Mouse (Mus musculus) forebrain, embryonic 14.5 days (tissue): ENCODE data around the gene Iqsec3. TPM values are rescaled to one million over a fixed set of nuclear protein-coding genes. Genes with fewer than 3 reads are reported as not detected.
A peak's percentile ranks its signal among the peaks of the same experiment; 100 is the strongest.

Source experiments
- ATAC-seq: fragments of 200-750 bp; cut with Nextera tagmentation; 2 replicates; pipeline ENCODE4 v1.8.0; 2017; ENCODE audit warnings: mild to moderate bottlenecking, moderate library complexity
- DNase-seq: peaks from one replicate; pipeline ENCODE4 v3.0.0-alpha.2; 2015; ENCODE audit warnings: low spot score
- H3K27ac ChIP-seq: fragments of 300-500 bp; sonication (generic); 2 replicates; pipeline ENCODE4 v1.5.1; 2014; ENCODE audit warnings: low read depth, mild to moderate bottlenecking, control low read depth, low read length, moderate library complexity
- H3K27me3 ChIP-seq: fragments of 300-500 bp; sonication (generic); replicated peaks from 2 replicates; pipeline ENCODE4 v1.6.1; 2014; ENCODE audit warnings: low read length, control low read depth, mixed read lengths; ENCODE audit not compliant: control insufficient read depth, insufficient read depth
- H3K36me3 ChIP-seq: fragments of 300-500 bp; sonication (generic); 2 replicates; pipeline ENCODE4 v1.6.1; 2014; ENCODE audit warnings: low read length, control low read depth; ENCODE audit not compliant: control insufficient read depth, insufficient read depth
- H3K4me1 ChIP-seq: fragments of 300-500 bp; sonication (generic); 2 replicates; pipeline ENCODE4 v1.6.1; 2014; ENCODE audit warnings: antibody characterized with exemption, low read length, control low read depth; ENCODE audit not compliant: control insufficient read depth, insufficient read depth
- H3K4me2 ChIP-seq: fragments of 300-500 bp; sonication (generic); 2 replicates; pipeline ENCODE4 v1.6.1; 2014; ENCODE audit warnings: mild to moderate bottlenecking, control low read depth, low read length
- H3K4me3 ChIP-seq: fragments of 300-500 bp; sonication (generic); 2 replicates; pipeline ENCODE4 v1.5.1; 2014; ENCODE audit warnings: low read depth, low read length, control low read depth
- H3K9ac ChIP-seq: fragments of 300-500 bp; sonication (generic); 2 replicates; pipeline ENCODE4 v1.6.1; 2014; ENCODE audit warnings: mild to moderate bottlenecking, low read length, control low read depth, moderate library complexity
- H3K9me3 ChIP-seq: fragments of 300-500 bp; sonication (generic); replicated peaks from 2 replicates; pipeline ENCODE4 v1.6.1; 2016; ENCODE audit warnings: low read length, control low read depth, mixed read lengths; ENCODE audit not compliant: control insufficient read depth
- WGBS: fragments of 180-500 bp; shearing (Covaris S2); extraction: QIAGEN DNeasy Blood & Tissue Kit; methylation state at CpG from one replicate; pipeline ENCODE4 v1.1.7; 2014; 5-methylcytosine and 5-hydroxymethylcytosine counted together
- polyA plus RNA-seq: library from polyadenylated mRNA; unstranded; fragments of >200 nt; fragmentation: Nextera tagmentation; extraction: Ambion mirVana; gene quantifications from 2 replicates; pipeline ENCODE4 v1.2.1, GENCODE M21; 2014

Iqsec3 gene
- polyA plus RNA-seq, 1 experiment from 2014 or later, result 2.9 TPM

DNA sequence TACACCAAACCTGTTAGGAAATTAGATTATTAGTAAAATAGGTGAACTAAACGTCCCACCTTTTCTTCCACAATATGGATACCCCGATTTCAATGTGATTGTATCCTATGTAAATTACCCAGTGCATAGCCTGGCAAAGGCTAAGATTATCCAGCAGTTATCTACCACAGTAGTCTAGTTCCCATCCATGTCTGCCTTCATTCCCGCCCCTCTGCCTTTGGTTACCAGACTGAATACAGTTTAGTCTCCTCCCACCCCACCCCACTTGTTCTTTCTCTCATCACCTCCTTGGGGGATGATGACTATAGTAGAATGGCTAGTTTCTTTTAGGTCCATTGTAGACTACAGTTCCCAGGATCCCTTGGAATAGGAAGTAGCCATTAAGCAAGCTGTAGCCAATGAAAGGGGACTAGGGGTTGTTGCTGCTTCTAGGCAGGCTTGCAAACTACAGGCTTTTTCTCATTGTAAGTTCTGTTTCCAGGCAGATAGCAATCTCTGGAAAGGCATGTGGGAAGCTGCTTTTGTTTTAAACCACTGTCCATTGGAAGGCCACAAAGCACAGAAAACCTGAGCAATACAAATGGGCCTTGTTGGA, 27.7 kb upstream of the Iqsec3 start:
- no peaks in the 10 kb centered on the region for H3K4me1 ChIP-seq
- ATAC-seq, result peak; percentile 64
- H3K9ac ChIP-seq, result no peak overlapping the region
- no peaks in the 10 kb centered on the region for H3K9me3 ChIP-seq
- no peak overlapping the region for H3K27ac ChIP-seq
- H3K27me3 ChIP-seq, result no peaks in the 10 kb centered on the region
- H3K4me3 ChIP-seq, result no peak overlapping the region
- H3K36me3 ChIP-seq, result no peaks in the 10 kb centered on the region
- WGBS, result 69% methylated on average over 3 of the region's 3 CpGs
- H3K4me2 ChIP-seq, result no peak overlapping the region
- peak; percentile 56 for DNase-seq

DNA sequence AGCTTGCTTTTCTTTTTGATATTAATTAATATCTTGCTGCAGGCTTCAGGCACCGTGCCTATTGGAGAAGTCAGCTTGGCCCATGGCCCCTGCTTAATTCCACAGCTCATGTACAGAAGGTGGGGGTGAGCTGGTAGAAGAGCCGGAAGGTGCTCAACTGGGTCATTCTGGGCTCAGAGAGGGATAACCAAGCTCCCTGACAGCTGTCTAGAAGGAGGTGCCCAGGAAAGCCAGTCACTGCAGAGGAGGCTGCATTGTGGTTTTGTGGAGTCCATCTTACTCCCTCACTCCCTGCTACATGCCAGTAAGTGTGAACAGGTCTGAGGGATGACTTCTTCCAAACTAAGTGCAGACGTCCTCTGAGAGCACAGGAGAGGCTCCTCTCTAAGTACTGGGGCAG, 26.4 kb upstream of the Iqsec3 start:
- WGBS, result 75% methylated on average over 3 of the region's 3 CpGs
- no peak overlapping the region for H3K4me2 ChIP-seq
- no peak for DNase-seq
- H3K27ac ChIP-seq, result no peak overlapping the region
- no peak for ATAC-seq
- H3K27me3 ChIP-seq, result no peaks in the 10 kb centered on the region
- no peak overlapping the region for H3K4me3 ChIP-seq
- no peaks in the 10 kb centered on the region for H3K4me1 ChIP-seq
- no peaks in the 10 kb centered on the region for H3K9me3 ChIP-seq
- no peak overlapping the region for H3K9ac ChIP-seq
- H3K36me3 ChIP-seq, result no peaks in the 10 kb centered on the region

DNA sequence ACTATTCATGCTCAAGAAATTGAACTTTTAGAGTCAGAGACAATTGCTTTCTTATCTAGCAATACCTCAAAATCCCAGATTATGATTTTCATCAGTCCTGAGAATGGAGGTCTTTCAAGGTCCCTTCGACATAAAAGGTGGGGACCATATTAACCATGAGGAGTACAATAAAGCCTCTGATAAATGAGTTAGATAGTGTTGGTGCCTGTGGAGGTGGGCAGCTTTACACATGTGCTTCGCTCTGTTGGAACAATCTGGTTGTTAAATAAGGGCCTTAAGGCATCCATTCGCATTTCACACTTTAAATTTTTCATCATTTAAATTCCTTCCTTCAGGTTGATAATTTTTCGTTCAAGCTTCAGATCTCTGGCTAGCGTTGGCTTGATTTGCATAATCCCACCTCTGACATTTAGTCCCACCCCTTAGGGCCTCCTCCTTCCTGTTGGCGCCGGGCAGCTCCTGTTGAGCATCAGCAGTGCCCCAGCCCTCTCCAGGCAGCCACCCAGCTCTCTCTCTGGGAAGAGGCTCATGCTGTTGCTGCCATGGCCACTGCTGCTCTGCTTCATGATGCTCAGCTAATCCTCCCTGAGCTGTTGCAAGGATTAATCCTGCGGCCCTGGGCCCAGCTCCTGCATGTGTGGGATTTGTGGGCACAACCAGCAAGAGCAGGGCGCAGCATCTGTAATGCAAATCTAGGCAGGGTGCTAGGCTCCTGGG, 25.5 kb upstream of the Iqsec3 start:
- peak; percentile 76 for ATAC-seq
- no peak overlapping the region for H3K4me3 ChIP-seq
- no peak overlapping the region for H3K4me2 ChIP-seq
- no peaks in the 10 kb centered on the region for H3K36me3 ChIP-seq
- H3K27me3 ChIP-seq, result no peaks in the 10 kb centered on the region
- DNase-seq, result peak; percentile 46
- H3K4me1 ChIP-seq, result no peaks in the 10 kb centered on the region
- H3K9ac ChIP-seq, result no peak overlapping the region
- no peaks in the 10 kb centered on the region for H3K9me3 ChIP-seq
- 17% methylated on average over 9 of the region's 9 CpGs for WGBS
- no peak overlapping the region for H3K27ac ChIP-seq

DNA sequence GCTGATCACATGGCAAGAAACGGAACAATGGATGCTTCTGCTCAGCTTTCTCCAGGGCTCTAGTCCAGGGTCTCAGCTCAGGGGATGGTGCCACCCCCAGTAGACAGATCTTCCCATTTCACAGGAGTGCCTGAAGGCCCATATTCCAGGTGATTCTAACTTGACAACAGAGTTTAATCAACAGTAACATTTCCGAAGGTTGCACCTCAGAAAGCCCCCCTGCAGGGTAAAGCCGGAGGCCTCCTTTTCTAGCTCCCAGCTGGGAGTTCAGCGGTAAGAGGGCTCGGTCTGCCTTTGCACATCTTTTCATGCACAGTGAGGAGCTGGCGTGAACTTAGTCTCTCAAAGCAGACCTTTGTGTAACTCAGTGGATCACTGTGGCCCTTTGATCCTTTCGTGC, 22.1 kb upstream of the Iqsec3 start:
- Histone ChIP-seq H3K36me3 (no peaks in the 10 kb centered on the region), H3K9ac (no peak overlapping the region), H3K9me3 (no peaks in the 10 kb centered on the region), H3K4me3 (no peak overlapping the region), H3K4me2 (no peak overlapping the region), H3K27ac (no peak overlapping the region), H3K27me3 (no peaks in the 10 kb centered on the region), H3K4me1 (no peaks in the 10 kb centered on the region)
- ATAC-seq (no peak), DNase-seq (no peak)
- WGBS, result 9% methylated on average over 7 of the region's 7 CpGs

DNA sequence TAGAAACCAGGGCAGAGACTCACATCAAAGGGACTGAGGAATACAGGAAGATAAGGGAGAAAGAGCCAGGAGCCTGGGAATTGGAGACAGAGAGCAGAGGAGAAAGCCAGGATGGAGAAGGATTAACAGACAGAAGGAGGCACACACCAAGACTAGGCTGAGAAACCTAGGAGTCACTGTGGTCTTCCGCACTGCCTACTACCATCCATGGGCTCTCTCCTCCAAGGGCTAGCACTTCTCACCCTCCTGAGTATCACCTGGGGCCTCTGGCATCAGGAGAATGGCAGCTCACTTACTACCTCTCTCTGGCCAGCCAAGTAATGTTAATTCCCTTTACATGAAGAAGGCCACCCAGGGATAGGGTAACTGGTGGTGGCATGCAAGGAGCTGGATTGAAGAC, 21.5 kb upstream of the Iqsec3 start:
- WGBS, result 100% methylated on average over 1 of the region's 1 CpGs
- ATAC-seq, result no peak

DNA sequence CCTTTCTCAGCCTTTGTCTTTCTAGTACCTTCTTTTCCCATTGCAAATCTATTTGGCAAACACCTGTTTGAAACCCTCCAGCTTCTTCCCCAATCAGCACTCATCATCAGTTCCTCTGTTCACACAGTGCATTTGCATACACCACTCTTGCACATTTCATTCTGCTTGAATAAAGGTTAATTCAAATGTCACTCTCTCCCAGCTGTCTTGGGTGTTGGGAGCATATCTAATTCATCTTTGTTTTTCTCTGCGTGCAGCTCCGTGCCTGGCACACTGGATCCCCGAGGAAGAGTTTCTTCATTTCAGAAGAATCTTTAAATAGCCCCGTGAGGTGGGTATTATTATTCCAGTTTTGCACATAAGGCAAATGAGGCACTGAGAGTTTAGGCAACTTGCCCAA, 20.8 kb upstream of the Iqsec3 start:
- H3K9ac ChIP-seq, result no peak overlapping the region
- 34% methylated on average over 4 of the region's 4 CpGs for WGBS
- H3K4me2 ChIP-seq, result no peak overlapping the region
- ATAC-seq, result no peak
- H3K9me3 ChIP-seq, result no peaks in the 10 kb centered on the region
- no peak overlapping the region for H3K27ac ChIP-seq
- H3K36me3 ChIP-seq, result no peaks in the 10 kb centered on the region
- no peak overlapping the region for H3K4me3 ChIP-seq
- no peaks in the 10 kb centered on the region for H3K4me1 ChIP-seq
- DNase-seq, result peak; percentile 22
- no peaks in the 10 kb centered on the region for H3K27me3 ChIP-seq

More for the DNA sequence above, 21.5 kb upstream of the Iqsec3 start:
- H3K4me1 ChIP-seq, result no peaks in the 10 kb centered on the region
- DNase-seq, result no peak
- H3K36me3 ChIP-seq, result no peaks in the 10 kb centered on the region
- H3K4me2 ChIP-seq, result no peak overlapping the region
- no peak overlapping the region for H3K4me3 ChIP-seq
- H3K27ac ChIP-seq, result no peak overlapping the region
- H3K9me3 ChIP-seq, result no peaks in the 10 kb centered on the region
- no peak overlapping the region for H3K9ac ChIP-seq
- H3K27me3 ChIP-seq, result no peaks in the 10 kb centered on the region

DNA sequence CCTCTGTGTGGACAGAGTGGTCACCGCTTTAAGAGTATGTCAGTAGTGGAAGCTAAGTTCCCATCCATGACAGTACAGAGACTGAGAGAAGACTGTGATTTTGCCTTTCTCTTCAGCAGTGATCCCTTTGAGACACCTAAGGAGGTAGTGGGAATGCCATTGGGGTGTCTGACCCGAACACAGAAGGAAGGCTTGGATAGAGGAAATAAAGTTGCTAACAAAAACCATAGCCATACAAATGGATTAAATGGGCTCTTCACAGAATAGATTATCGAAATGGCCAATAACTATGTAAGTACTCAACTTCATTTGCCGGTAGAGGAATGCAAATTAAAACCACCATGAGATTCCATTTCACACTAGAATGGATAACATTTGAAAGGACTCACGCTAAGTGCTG, 17.9 kb upstream of the Iqsec3 start:
- no peak overlapping the region for H3K27ac ChIP-seq
- no peak overlapping the region for H3K9ac ChIP-seq
- no peaks in the 10 kb centered on the region for H3K4me1 ChIP-seq
- no peaks in the 10 kb centered on the region for H3K27me3 ChIP-seq
- H3K36me3 ChIP-seq, result no peaks in the 10 kb centered on the region
- no peak for DNase-seq
- ATAC-seq, result no peak
- H3K4me2 ChIP-seq, result no peak overlapping the region
- H3K9me3 ChIP-seq, result no peaks in the 10 kb centered on the region
- H3K4me3 ChIP-seq, result no peak overlapping the region
- 74% methylated on average over 5 of the region's 5 CpGs for WGBS

DNA sequence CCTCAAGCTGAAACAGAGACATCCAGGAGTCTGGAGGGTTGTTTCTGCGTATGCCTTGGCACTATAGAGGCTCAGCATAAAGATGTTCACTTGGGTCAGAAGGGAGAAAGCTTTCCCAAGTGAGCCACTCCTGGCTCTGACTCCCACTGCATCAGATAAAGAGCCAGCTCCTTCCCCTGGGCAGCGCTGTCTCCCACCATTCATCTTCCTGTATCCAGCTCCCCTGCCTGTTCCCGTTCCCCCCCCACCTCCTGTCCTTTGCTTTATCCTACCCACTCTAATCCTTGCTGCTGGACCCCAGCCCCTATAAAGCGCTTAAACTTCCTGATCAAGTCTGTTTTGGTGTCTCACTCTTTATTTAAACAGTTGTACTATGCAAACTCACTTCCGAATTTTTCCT, 1.2 kb downstream of the Iqsec3 start:
- H3K4me1 ChIP-seq, result 0 out of 2 replicates have a peak, but pooled peaks cover 4% of the 10 kb centered on the region
- peak overlapping the region; percentile 53 for H3K4me3 ChIP-seq
- H3K4me2 ChIP-seq, result peak overlapping the region; percentile 70
- H3K27ac ChIP-seq, result no peak overlapping the region
- 28% methylated on average over 5 of the region's 5 CpGs for WGBS
- no peak for DNase-seq
- H3K36me3 ChIP-seq, result no peaks in the 10 kb centered on the region
- H3K27me3 ChIP-seq, result no peaks in the 10 kb centered on the region; the same call in none of the 2 replicates
- H3K9ac ChIP-seq, result 0 out of 2 replicates have a peak overlapping the region, but pooled peaks have one; percentile 75
- no peaks in the 10 kb centered on the region for H3K9me3 ChIP-seq
- ATAC-seq, result no peak

DNA sequence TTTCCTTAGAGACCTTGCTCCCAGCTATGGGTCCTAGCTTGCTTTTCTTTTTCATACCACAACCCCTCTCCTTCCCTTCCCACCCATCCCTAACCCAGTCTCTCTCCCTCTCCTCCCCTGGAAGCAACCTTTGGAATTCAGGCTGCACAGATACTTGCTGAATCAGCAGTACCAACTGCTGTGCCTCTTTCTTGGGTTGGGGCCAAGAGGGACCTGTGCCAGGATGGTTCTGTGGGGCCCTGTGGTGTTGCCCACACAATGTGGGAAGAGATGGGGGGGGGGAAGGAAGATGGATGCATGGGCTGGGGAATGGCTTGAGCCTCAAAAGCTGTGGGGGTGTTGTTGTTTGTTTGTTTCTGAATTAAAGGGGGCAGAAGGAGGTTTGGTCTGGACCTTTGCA, 5.2 kb downstream of the Iqsec3 start:
- ATAC-seq (no peak), DNase-seq (peak; percentile 46)
- H3K4me2 ChIP-seq, result no peak overlapping the region

More for the DNA sequence above, 5.2 kb downstream of the Iqsec3 start:
- H3K4me3 ChIP-seq, result no peak overlapping the region
- no peaks in the 10 kb centered on the region for H3K9me3 ChIP-seq
- no peak overlapping the region for H3K27ac ChIP-seq
- no peaks in the 10 kb centered on the region; the same call in none of the 2 replicates for H3K27me3 ChIP-seq
- H3K9ac ChIP-seq, result no peak overlapping the region
- no peaks in the 10 kb centered on the region for H3K36me3 ChIP-seq
- H3K4me1 ChIP-seq, result 0 out of 2 replicates have a peak, but pooled peaks cover 4% of the 10 kb centered on the region
